Mouse (Mus musculus) midbrain, embryonic 13.5 days (tissue): ENCODE measurements around the gene Ninj1. TPM values are rescaled to one million over a fixed set of nuclear protein-coding genes. Genes with fewer than 3 reads are reported as not detected.

Source experiments
- ATAC-seq: fragments of 200-750 bp; cut with Nextera tagmentation; 2 replicates; pipeline ENCODE4 v1.8.0; 2017; ENCODE audit warnings: mild to moderate bottlenecking, moderate TSS enrichment, moderate library complexity
- H3K27ac ChIP-seq: fragments of 300-500 bp; sonication (generic); 2 replicates; pipeline ENCODE4 v1.5.1; 2015; ENCODE audit warnings: inconsistent platforms, mild to moderate bottlenecking, moderate library complexity
- H3K27me3 ChIP-seq: fragments of 300-500 bp; sonication (generic); 2 replicates; pipeline ENCODE4 v1.6.1; 2015; ENCODE audit warnings: mild to moderate bottlenecking, inconsistent platforms
- H3K36me3 ChIP-seq: fragments of 300-500 bp; sonication (generic); 2 replicates; pipeline ENCODE4 v1.6.1; 2015; ENCODE audit warnings: mild to moderate bottlenecking, inconsistent platforms
- H3K4me1 ChIP-seq: fragments of 300-500 bp; sonication (generic); replicated peaks from 2 replicates; pipeline ENCODE4 v1.6.1; 2015; ENCODE audit warnings: inconsistent platforms
- H3K4me2 ChIP-seq: fragments of 300-500 bp; sonication (generic); replicated peaks from 2 replicates; pipeline ENCODE4 v1.6.1; 2015; ENCODE audit warnings: moderate library complexity, mild to moderate bottlenecking, inconsistent platforms
- H3K4me3 ChIP-seq: fragments of 300-500 bp; sonication (generic); replicated peaks from 2 replicates; pipeline ENCODE4 v1.5.1; 2015; ENCODE audit warnings: mild to moderate bottlenecking, inconsistent platforms
- H3K9ac ChIP-seq: fragments of 300-500 bp; sonication (generic); replicated peaks from 2 replicates; pipeline ENCODE4 v1.6.1; 2015; ENCODE audit warnings: mild to moderate bottlenecking, inconsistent platforms
- H3K9me3 ChIP-seq: fragments of 300-500 bp; sonication (generic); 2 replicates; pipeline ENCODE4 v1.6.1; 2016; ENCODE audit warnings: mild to moderate bottlenecking, inconsistent platforms
- WGBS: fragments of 180-500 bp; shearing (Covaris S2); methylation state at CpG from one replicate; pipeline ENCODE4 v1.1.7; 2015; 5-methylcytosine and 5-hydroxymethylcytosine counted together
- polyA plus RNA-seq: library from polyadenylated mRNA; unstranded; fragments of >200 nt; fragmentation: Nextera tagmentation; extraction: Ambion mirVana; gene quantifications from 2 replicates; pipeline ENCODE4 v1.2.1, GENCODE M21; 2015

Gene Ninj1
- polyA plus RNA-seq, 1 experiment from 2014 or later: 14.6 TPM

DNA sequence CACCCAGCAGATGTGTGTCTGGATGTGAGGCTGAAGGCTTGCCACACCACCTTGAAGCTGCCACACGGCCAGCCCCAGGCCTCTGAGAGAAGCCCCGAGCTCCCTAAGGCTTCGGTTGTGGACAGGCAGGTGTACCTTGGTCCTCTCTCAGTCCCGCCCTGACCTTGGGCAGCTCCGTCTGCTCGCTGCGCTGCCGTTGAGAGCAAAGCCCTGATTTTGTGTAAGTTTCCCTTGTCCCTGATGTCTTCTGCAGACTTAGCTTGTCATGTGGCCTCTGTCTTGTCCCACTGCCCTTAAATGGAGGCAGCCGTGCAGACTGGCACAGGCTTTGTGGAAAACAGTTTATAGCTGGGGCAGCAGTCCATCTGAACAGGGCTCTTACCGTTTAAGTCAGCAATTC lies 33.3 kb upstream of the Ninj1 start:
- ATAC-seq: no peak
- 77% methylated on average over 10 of the region's 10 CpGs for WGBS
- H3K4me1 ChIP-seq: no peaks in the 10 kb centered on the region

GRCm38 (mm10) chr13:49154621-49155020 lies 32.7 kb upstream of the Ninj1 start:
- H3K9ac ChIP-seq: no peak overlapping the region
- H3K4me3 ChIP-seq: no peak overlapping the region
- H3K9me3 ChIP-seq: no peaks in the 10 kb centered on the region
- H3K4me1 ChIP-seq: no peaks in the 10 kb centered on the region
- WGBS: 69% methylated on average over 7 of the region's 7 CpGs
- no peak for ATAC-seq
- no peaks in the 10 kb centered on the region for H3K36me3 ChIP-seq
- no peak overlapping the region for H3K4me2 ChIP-seq
- H3K27me3 ChIP-seq: 0 out of 2 replicates have a peak, but pooled peaks cover 8% of the 10 kb centered on the region
- H3K27ac ChIP-seq: no peak overlapping the region

More for the DNA sequence above, 33.3 kb upstream of the Ninj1 start:
- no peaks in the 10 kb centered on the region for H3K36me3 ChIP-seq
- H3K4me3 ChIP-seq: no peak overlapping the region
- no peak overlapping the region for H3K9ac ChIP-seq
- H3K27ac ChIP-seq: no peak overlapping the region
- no peaks in the 10 kb centered on the region for H3K9me3 ChIP-seq
- H3K4me2 ChIP-seq: no peak overlapping the region
- peaks cover 14% of the 10 kb centered on the region; the same call in 1 of the 2 replicates for H3K27me3 ChIP-seq

GRCm38 (mm10) chr13:49156645-49157044 lies 30.6 kb upstream of the Ninj1 start:
- Histone ChIP-seq H3K4me2 (no peak overlapping the region), H3K27me3 (no peaks in the 10 kb centered on the region), H3K36me3 (no peaks in the 10 kb centered on the region), H3K27ac (no peak overlapping the region), H3K9me3 (no peaks in the 10 kb centered on the region), H3K9ac (no peak overlapping the region), H3K4me3 (no peak overlapping the region), H3K4me1 (no peaks in the 10 kb centered on the region)
- ATAC-seq: no peak
- WGBS: 72% methylated on average over 4 of the region's 4 CpGs

DNA sequence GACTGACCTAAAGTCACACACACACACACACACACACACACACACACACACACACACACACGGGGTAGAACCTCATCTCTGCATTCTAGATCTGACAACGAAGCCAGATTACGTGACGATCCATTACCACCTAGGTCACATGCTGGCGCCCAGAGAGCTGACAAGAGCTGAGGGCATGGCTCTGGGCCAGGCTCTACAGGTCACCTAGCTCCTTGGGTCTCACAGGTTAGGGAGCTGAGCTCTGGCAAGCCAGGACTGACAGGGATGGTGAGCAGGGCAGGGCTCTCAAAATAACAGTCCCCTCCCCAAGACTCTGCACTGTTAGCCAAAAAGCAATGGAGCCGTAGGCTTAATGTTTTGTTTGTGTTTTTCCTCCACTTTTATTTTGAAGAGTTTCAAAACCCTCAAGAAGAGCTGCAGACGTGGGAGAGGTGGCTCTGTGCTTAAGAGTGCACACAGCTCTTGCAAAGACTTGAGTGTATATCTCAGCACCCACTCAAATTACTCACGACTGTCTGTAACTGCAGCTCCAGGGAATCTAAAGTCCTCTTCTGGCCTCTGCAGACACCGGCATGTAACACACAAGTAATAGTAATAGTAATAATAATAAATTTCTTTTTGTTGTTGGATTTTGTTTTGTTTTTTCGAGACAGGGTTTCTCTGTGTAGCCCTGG lies 29.1 kb upstream of the Ninj1 start:
- H3K36me3 ChIP-seq: no peaks in the 10 kb centered on the region
- no peak overlapping the region for H3K27ac ChIP-seq
- no peaks in the 10 kb centered on the region for H3K4me1 ChIP-seq
- 83% methylated on average over 10 of the region's 10 CpGs for WGBS
- no peak for ATAC-seq
- H3K9me3 ChIP-seq: no peaks in the 10 kb centered on the region
- H3K4me3 ChIP-seq: no peak overlapping the region
- no peaks in the 10 kb centered on the region for H3K27me3 ChIP-seq
- H3K9ac ChIP-seq: no peak overlapping the region
- H3K4me2 ChIP-seq: no peak overlapping the region

DNA sequence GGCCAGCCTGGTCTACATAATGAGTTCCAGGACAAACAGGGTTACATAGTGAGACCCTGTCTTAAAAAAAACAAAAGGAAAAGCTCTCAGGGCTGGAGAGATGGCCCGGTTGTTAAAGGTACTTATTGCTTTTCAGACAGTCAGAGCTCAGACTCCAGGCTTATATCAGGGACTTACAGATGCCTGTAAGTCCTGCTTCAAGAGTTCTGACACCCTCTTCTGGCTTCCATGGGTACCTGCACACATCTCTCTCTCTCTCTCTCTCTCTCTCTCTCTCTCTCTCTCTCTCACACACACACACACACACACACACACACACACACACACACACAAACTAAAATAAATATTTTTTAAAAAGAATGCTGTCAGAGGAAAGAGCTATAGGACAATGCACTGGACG lies 26.0 kb upstream of the Ninj1 start:
- Histone ChIP-seq H3K27ac (no peak overlapping the region), H3K4me1 (no peaks in the 10 kb centered on the region), H3K9ac (no peak overlapping the region), H3K36me3 (no peaks in the 10 kb centered on the region), H3K4me2 (no peak overlapping the region), H3K9me3 (no peaks in the 10 kb centered on the region), H3K4me3 (no peak overlapping the region), H3K27me3 (no peaks in the 10 kb centered on the region)
- WGBS: 71% methylated on average over 2 of the region's 2 CpGs
- ATAC-seq: no peak

DNA sequence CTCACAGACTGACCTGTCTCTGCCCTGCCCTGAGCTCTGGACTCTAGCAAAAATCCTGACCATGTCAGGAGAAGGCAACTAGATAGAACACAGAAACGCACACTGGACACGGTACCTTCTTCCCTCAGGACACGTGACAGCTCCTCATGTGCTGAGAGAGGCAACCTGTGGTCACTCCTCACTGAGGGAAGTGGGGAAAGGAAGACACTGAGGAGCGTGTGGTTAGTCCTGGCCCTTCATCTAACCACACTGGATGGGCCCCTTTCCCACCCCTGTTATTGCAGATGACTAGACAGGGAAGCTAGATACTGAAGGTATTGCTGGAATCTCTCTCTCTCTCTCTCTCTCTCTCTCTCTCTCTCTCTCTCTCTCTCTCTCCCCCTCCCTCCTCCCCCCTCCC lies 24.6 kb upstream of the Ninj1 start:
- Histone ChIP-seq H3K27ac (no peak overlapping the region), H3K36me3 (no peaks in the 10 kb centered on the region), H3K9ac (no peak overlapping the region), H3K27me3 (no peaks in the 10 kb centered on the region), H3K4me1 (no peaks in the 10 kb centered on the region), H3K9me3 (no peaks in the 10 kb centered on the region), H3K4me3 (no peak overlapping the region), H3K4me2 (no peak overlapping the region)
- 81% methylated on average over 4 of the region's 4 CpGs for WGBS
- no peak for ATAC-seq

DNA sequence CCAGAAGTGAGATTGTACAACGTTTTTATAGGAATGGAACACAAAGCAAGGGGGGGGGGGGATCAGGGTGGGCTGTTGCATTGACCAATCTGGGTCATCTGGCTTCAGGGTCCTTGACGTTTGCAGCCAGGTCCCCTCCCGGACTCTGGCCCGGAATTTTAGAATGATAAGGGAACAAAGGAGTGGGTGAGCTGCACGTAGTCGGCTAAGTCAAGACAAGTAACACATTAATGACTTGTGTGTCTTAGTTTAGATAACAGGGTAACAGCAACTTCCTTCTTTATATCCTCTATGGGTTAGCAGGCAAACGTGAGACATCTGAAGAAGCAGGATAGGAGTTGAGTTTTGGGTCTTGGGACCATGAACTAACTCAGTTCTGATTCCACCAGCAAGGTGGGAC lies 23.6 kb upstream of the Ninj1 start:
- Histone ChIP-seq H3K27ac (no peak overlapping the region), H3K4me2 (no peak overlapping the region), H3K4me1 (no peaks in the 10 kb centered on the region), H3K4me3 (no peak overlapping the region), H3K9ac (no peak overlapping the region), H3K27me3 (no peaks in the 10 kb centered on the region), H3K9me3 (no peaks in the 10 kb centered on the region), H3K36me3 (no peaks in the 10 kb centered on the region)
- whole genome bisulfite sequencing: 78% methylated on average over 7 of the region's 7 CpGs
- ATAC-seq: no peak

DNA sequence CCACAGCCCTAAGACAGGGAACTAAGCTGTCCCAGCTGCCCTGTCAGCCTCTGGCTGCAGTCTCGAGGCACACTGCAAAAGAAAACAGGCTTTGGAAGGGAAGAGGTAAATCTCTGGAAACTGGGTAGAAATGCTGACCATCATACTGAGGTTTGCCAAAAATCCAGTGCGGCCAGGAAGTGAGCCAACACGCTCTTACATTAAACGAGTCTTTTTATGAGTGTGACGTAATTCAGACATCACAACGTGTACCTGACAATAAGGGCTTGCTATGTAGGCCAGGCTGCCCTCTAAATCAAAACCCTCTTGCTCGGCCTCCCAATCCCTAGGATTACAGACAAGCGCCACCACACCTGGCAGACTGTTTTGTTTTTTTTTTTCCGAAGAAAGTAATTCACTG lies 20.2 kb upstream of the Ninj1 start:
- ATAC-seq: no peak
- Histone ChIP-seq H3K36me3 (no peaks in the 10 kb centered on the region), H3K27ac (no peak overlapping the region), H3K27me3 (no peaks in the 10 kb centered on the region), H3K4me1 (no peaks in the 10 kb centered on the region), H3K9ac (no peak overlapping the region), H3K4me2 (no peak overlapping the region), H3K4me3 (no peak overlapping the region), H3K9me3 (no peaks in the 10 kb centered on the region)
- 84% methylated on average over 9 of the region's 9 CpGs for WGBS

GRCm38 (mm10) chr13:49169448-49170207 lies 17.7 kb upstream of the Ninj1 start:
- no peak overlapping the region for H3K27ac ChIP-seq
- peak; percentile 51; the same call in 1 of the 2 replicates for ATAC-seq
- no peaks in the 10 kb centered on the region for H3K36me3 ChIP-seq
- no peak overlapping the region for H3K9ac ChIP-seq
- WGBS: 19% methylated on average over 17 of the region's 17 CpGs
- H3K4me1 ChIP-seq: no peaks in the 10 kb centered on the region
- no peaks in the 10 kb centered on the region for H3K27me3 ChIP-seq
- no peaks in the 10 kb centered on the region for H3K9me3 ChIP-seq
- no peak overlapping the region for H3K4me2 ChIP-seq
- H3K4me3 ChIP-seq: no peak overlapping the region

- Histone ChIP-seq H3K9ac (no peak overlapping the region), H3K4me3 (no peak overlapping the region), H3K27me3 (no peaks in the 10 kb centered on the region), H3K4me1 (no peaks in the 10 kb centered on the region), H3K4me2 (no peak overlapping the region), H3K9me3 (no peaks in the 10 kb centered on the region), H3K36me3 (no peaks in the 10 kb centered on the region), H3K27ac (no peak overlapping the region)
- ATAC-seq: no peak
- 93% methylated on average over 11 of the region's 11 CpGs for WGBS
Observed at GRCm38 (mm10) chr13:49170623-49171022, 16.7 kb upstream of the Ninj1 start.

GRCm38 (mm10) chr13:49171729-49172128 lies 15.6 kb upstream of the Ninj1 start:
- no peaks in the 10 kb centered on the region for H3K36me3 ChIP-seq
- H3K27me3 ChIP-seq: no peaks in the 10 kb centered on the region
- ATAC-seq: no peak
- no peaks in the 10 kb centered on the region for H3K4me1 ChIP-seq
- H3K4me2 ChIP-seq: no peak overlapping the region
- H3K4me3 ChIP-seq: no peak overlapping the region
- no peaks in the 10 kb centered on the region for H3K9me3 ChIP-seq
- WGBS: 85% methylated on average over 1 of the region's 1 CpGs
- no peak overlapping the region for H3K27ac ChIP-seq
- H3K9ac ChIP-seq: no peak overlapping the region

- 88% methylated on average over 7 of the region's 7 CpGs for WGBS
- Histone ChIP-seq H3K4me1 (no peaks in the 10 kb centered on the region), H3K4me2 (no peak overlapping the region), H3K27me3 (no peaks in the 10 kb centered on the region), H3K36me3 (no peaks in the 10 kb centered on the region), H3K27ac (no peak overlapping the region), H3K9ac (peak overlapping the region; percentile 36; the same call in 1 of the 2 replicates), H3K4me3 (no peak overlapping the region), H3K9me3 (no peaks in the 10 kb centered on the region)
- peak; percentile 25; the same call in 1 of the 2 replicates for ATAC-seq
Observed at GRCm38 (mm10) chr13:49172335-49172734, 14.9 kb upstream of the Ninj1 start.
